Mouse (Mus musculus) kidney, adult 2 months (tissue): ENCODE measurements at regions not wholly inside any gene's neighbourhood (a gene's known extent, or its start where the extent isn't known, plus 50 kb on each side); places are given as distances from the start of the nearest gene placed in this dataset.

ENCODE experiments used
- DNase-seq: peaks from one replicate; pipeline ENCODE4 v3.0.0; 2021
- H3K27ac ChIP-seq: fragments of 200-500 bp; 2 replicates; pipeline ENCODE4 v1.5.1; 2012; ENCODE audit warnings: low read depth, low read length, control low read depth, inconsistent platforms; ENCODE audit not compliant: insufficient read depth
- H3K27me3 ChIP-seq: fragments of 200-500 bp; replicated peaks from 2 replicates; pipeline ENCODE4 v1.6.1; 2012; ENCODE audit warnings: mild to moderate bottlenecking, moderate library complexity, low read length, inconsistent platforms; ENCODE audit not compliant: control insufficient read depth, insufficient read depth
- H3K36me3 ChIP-seq: fragments of 200-500 bp; 2 replicates; pipeline ENCODE4 v1.6.1; 2012; ENCODE audit warnings: mild to moderate bottlenecking, moderate library complexity, low read length, inconsistent platforms; ENCODE audit not compliant: control insufficient read depth, insufficient read depth
- H3K4me1 ChIP-seq: fragments of 200-500 bp; 2 replicates; pipeline ENCODE4 v1.6.1; 2011; ENCODE audit warnings: low read length; ENCODE audit not compliant: control insufficient read depth, insufficient read depth
- H3K4me3 ChIP-seq: fragments of 200-500 bp; 2 replicates; pipeline ENCODE4 v1.5.1; 2011; ENCODE audit warnings: mild to moderate bottlenecking, low read depth, low read length, control low read depth; ENCODE audit not compliant: insufficient read depth
- CTCF ChIP-seq: fragments of 200-500 bp; conservative IDR thresholded peaks from 2 replicates; pipeline ENCODE4 v1.5.1; 2011; ENCODE audit warnings: low read depth, mild to moderate bottlenecking, control low read depth, low read length, moderate library complexity, mixed read lengths; ENCODE audit not compliant: insufficient read depth, insufficient read length
- POLR2A ChIP-seq: fragments of 200-500 bp; IDR thresholded peaks from one replicate; pipeline ENCODE4 v1.6.1; 2011; ENCODE audit warnings: low read depth, low read length, control low read depth
- WGBS: fragments of 180-500 bp; shearing (Covaris S2); methylation state at CpG from one replicate; pipeline ENCODE4 v1.1.7; 2018; 5-methylcytosine and 5-hydroxymethylcytosine counted together

GRCm38 (mm10) chr11:6934157-6934556, 96.7 kb upstream of the Gm11983 start:
- TF ChIP-seq POLR2A (no peak), CTCF (no peak)
- Histone ChIP-seq H3K4me3 (no peak overlapping the region), H3K4me1 (no peaks in the 10 kb centered on the region), H3K36me3 (no peaks in the 10 kb centered on the region), H3K27ac (no peak overlapping the region), H3K27me3 (no peaks in the 10 kb centered on the region)
- DNase-seq = no peak
- 82% methylated on average over 1 of the region's 1 CpGs for WGBS

GRCm38 (mm10) chr11:6926036-6926435, 88.6 kb upstream of the Gm11983 start:
- TF ChIP-seq POLR2A (no peak), CTCF (no peak)
- Histone ChIP-seq H3K36me3 (no peaks in the 10 kb centered on the region), H3K27me3 (no peaks in the 10 kb centered on the region), H3K4me3 (no peak overlapping the region), H3K27ac (no peak overlapping the region), H3K4me1 (no peaks in the 10 kb centered on the region)
- 79% methylated on average over 8 of the region's 8 CpGs for WGBS
- DNase-seq = no peak

- Histone ChIP-seq H3K36me3 (no peaks in the 10 kb centered on the region), H3K4me3 (no peak overlapping the region), H3K27me3 (no peaks in the 10 kb centered on the region), H3K27ac (no peak overlapping the region), H3K4me1 (no peaks in the 10 kb centered on the region)
- TF ChIP-seq CTCF (no peak), POLR2A (no peak)
- no peak for DNase-seq
- 72% methylated on average over 6 of the region's 6 CpGs for WGBS
These were observed 87.0 kb upstream of the Gm11983 start for GRCm38 (mm10) chr11:6924476-6924875.

- Histone ChIP-seq H3K36me3 (no peaks in the 10 kb centered on the region), H3K4me3 (no peak overlapping the region), H3K27me3 (no peaks in the 10 kb centered on the region), H3K27ac (no peak overlapping the region), H3K4me1 (no peaks in the 10 kb centered on the region)
- no peak for DNase-seq
- TF ChIP-seq POLR2A = no peak
- no peak for TF ChIP-seq CTCF
- 39% methylated on average over 6 of the region's 6 CpGs for WGBS
These were observed 86.5 kb upstream of the Gm11983 start for GRCm38 (mm10) chr11:6923917-6924316.

- Histone ChIP-seq H3K4me3 (no peak overlapping the region), H3K4me1 (no peaks in the 10 kb centered on the region), H3K27me3 (no peaks in the 10 kb centered on the region), H3K36me3 (no peaks in the 10 kb centered on the region), H3K27ac (no peak overlapping the region)
- 93% methylated on average over 1 of the region's 1 CpGs for WGBS
- TF ChIP-seq CTCF (no peak), POLR2A (no peak)
- no peak for DNase-seq
These were observed 81.1 kb upstream of the Gm11983 start for GRCm38 (mm10) chr11:6918546-6918945.

- no peaks in the 10 kb centered on the region for H3K27me3 ChIP-seq
- H3K36me3 ChIP-seq = no peaks in the 10 kb centered on the region
- TF ChIP-seq POLR2A (no peak), CTCF (no peak)
- WGBS = 47% methylated on average over 5 of the region's 5 CpGs
- no peak overlapping the region for H3K27ac ChIP-seq
- DNase-seq = no peak
- H3K4me1 ChIP-seq = no peaks in the 10 kb centered on the region
- H3K4me3 ChIP-seq = no peak overlapping the region
These were observed 68.2 kb upstream of the Gm11983 start for GRCm38 (mm10) chr11:6905630-6906029.

GRCm38 (mm10) chr11:6902991-6903390, 65.5 kb upstream of the Gm11983 start:
- no peak overlapping the region for H3K4me3 ChIP-seq
- TF ChIP-seq CTCF (no peak), POLR2A (no peak)
- no peaks in the 10 kb centered on the region for H3K36me3 ChIP-seq
- no peaks in the 10 kb centered on the region for H3K4me1 ChIP-seq
- H3K27ac ChIP-seq = no peak overlapping the region
- 78% methylated on average over 3 of the region's 3 CpGs for WGBS
- no peak for DNase-seq
- H3K27me3 ChIP-seq = no peaks in the 10 kb centered on the region

GRCm38 (mm10) chr11:6902271-6902670, 64.8 kb upstream of the Gm11983 start:
- no peak for DNase-seq
- Histone ChIP-seq H3K4me3 (no peak overlapping the region), H3K36me3 (no peaks in the 10 kb centered on the region), H3K4me1 (no peaks in the 10 kb centered on the region), H3K27me3 (no peaks in the 10 kb centered on the region), H3K27ac (no peak overlapping the region)
- TF ChIP-seq CTCF (no peak), POLR2A (no peak)
- 62% methylated on average over 3 of the region's 3 CpGs for WGBS
